17 mouse cellular contexts compared by ENCODE assay signal in the genomic region with DNA sequence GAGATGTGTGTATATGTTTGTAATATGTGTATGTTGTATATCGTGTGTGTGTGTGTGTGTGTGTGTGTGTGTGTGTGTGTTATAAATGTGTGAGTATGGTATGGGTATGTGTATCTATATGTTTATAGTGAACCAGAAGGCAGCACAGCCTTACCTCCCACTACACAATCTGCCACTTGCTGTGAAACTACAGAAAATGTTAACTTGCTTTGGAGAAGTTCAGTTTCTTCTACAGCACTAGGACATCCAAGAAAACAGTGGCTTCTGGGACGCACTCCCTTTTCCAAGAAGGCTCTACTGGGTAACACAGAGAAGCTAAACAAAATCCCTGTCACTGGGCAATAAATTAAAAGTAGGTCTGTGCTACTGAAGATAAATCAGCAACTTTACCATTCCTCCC.
"Had no signal": no experiment of that assay in that cellular context is flagged by ENCODE, and none has a peak within 500 bp of the region (broad histone marks: within the 10 kb centered on the region; RNA-seq: fewer than 3 reads in every experiment).

No protein-coding gene starts in this region.

- ATAC-seq: hindbrain, embryonic 16.5 days; inflammation-experienced regulatory T-cells, adult 6 months; intestine, embryonic 15.5 days; intestine, postnatal 0 days had no signal

- DNase-seq: gastrocnemius, adult 2 months; gastrocnemius, postnatal 10 days; gastrocnemius, postnatal 25 days; heart, adult 18-20 months; heart, postnatal 10 days; heart, postnatal 4 days; kidney, adult 18-20 months; kidney, adult 8-10 months; kidney, postnatal 10 days; kidney, postnatal 25 days; kidney, postnatal 4 days; liver; liver, embryonic 13.5 days had no signal
